Mouse (Mus musculus): ENCODE results near the gene Lect2.

- TF ChIP-seq GATA1 (IDR thresholded peaks at IDR 0.05; ENCODE audit: borderline replicate concordance, low read length) (no peak), FLI1 (IDR thresholded peaks at IDR 0.05; ENCODE audit: low read length) (no peak)
Observed at GRCm38 (mm10) chr13:56581961-56582434, 33.7 kb upstream of the Lect2 start.
